Mouse (Mus musculus) midbrain, embryonic 11.5 days (tissue): Measurements from ENCODE around the gene Fam78a. TPM values are rescaled to one million over a fixed set of nuclear protein-coding genes. Genes with fewer than 3 reads are reported as not detected.
A peak's percentile ranks its signal among the peaks of the same experiment; 100 is the strongest.

ENCODE experiments used
- ATAC-seq: fragments of 200-750 bp; cut with Nextera tagmentation; 2 replicates; pipeline ENCODE4 v1.8.0; 2017; ENCODE audit warnings: moderate TSS enrichment, moderate library complexity; ENCODE audit not compliant: low FRiP score
- DNase-seq: peaks from one replicate; pipeline ENCODE4 v3.0.0; 2015; ENCODE audit warnings: low spot score; ENCODE audit errors: missing footprints
- H3K27ac ChIP-seq: fragments of 300-500 bp; sonication (generic); 2 replicates; pipeline ENCODE4 v1.5.1; 2014; ENCODE audit warnings: low read depth, low read length
- H3K27me3 ChIP-seq: fragments of 300-500 bp; sonication (generic); 2 replicates; pipeline ENCODE4 v1.6.1; 2014; ENCODE audit warnings: mild to moderate bottlenecking, low read length, moderate library complexity, mixed read lengths; ENCODE audit not compliant: control insufficient read depth, insufficient read depth
- H3K36me3 ChIP-seq: fragments of 300-500 bp; sonication (generic); 2 replicates; pipeline ENCODE4 v1.6.1; 2014; ENCODE audit warnings: mild to moderate bottlenecking, low read length, moderate library complexity, mixed read lengths; ENCODE audit not compliant: control insufficient read depth, insufficient read depth
- H3K4me1 ChIP-seq: fragments of 300-500 bp; sonication (generic); 2 replicates; pipeline ENCODE4 v1.6.1; 2014; ENCODE audit warnings: low read length; ENCODE audit not compliant: control insufficient read depth, insufficient read depth
- H3K4me2 ChIP-seq: fragments of 300-500 bp; sonication (generic); 2 replicates; pipeline ENCODE4 v1.6.1; 2014; ENCODE audit warnings: mild to moderate bottlenecking, moderate library complexity
- H3K4me3 ChIP-seq: fragments of 300-500 bp; sonication (generic); 2 replicates; pipeline ENCODE4 v1.5.1; 2014; ENCODE audit warnings: low read depth, low read length
- H3K9ac ChIP-seq: fragments of 300-500 bp; sonication (generic); 2 replicates; pipeline ENCODE4 v1.6.1; 2014; ENCODE audit warnings: low read length
- H3K9me3 ChIP-seq: fragments of 300-500 bp; sonication (generic); 2 replicates; pipeline ENCODE4 v1.6.1; 2016; ENCODE audit warnings: low read length; ENCODE audit not compliant: control insufficient read depth
- WGBS: fragments of 180-500 bp; shearing (Covaris S2); extraction: QIAGEN DNeasy Blood & Tissue Kit; methylation state at CpG from one replicate; pipeline ENCODE4 v1.1.7; 2014; 5-methylcytosine and 5-hydroxymethylcytosine counted together
- polyA plus RNA-seq: library from polyadenylated mRNA; unstranded; fragments of >200 nt; fragmentation: Nextera tagmentation; extraction: Ambion mirVana; gene quantifications from 2 replicates; pipeline ENCODE4 v1.2.1, GENCODE M21; 2014

The Fam78a gene
- polyA plus RNA-seq, 1 experiment from 2014 or later: 0.60 TPM

- Histone ChIP-seq H3K4me2 (no peak overlapping the region), H3K27ac (no peak overlapping the region), H3K27me3 (peaks cover 7% of the 10 kb centered on the region), H3K36me3 (no peaks in the 10 kb centered on the region), H3K4me3 (no peak overlapping the region), H3K9me3 (no peaks in the 10 kb centered on the region), H3K9ac (no peak overlapping the region), H3K4me1 (peaks cover 11% of the 10 kb centered on the region; the same call in 1 of the 2 replicates)
- DNase-seq: no peak
- no peak for ATAC-seq
- WGBS: 31% methylated on average over 5 of the region's 5 CpGs
Observed at GRCm38 (mm10) chr2:32058716-32059115, 25.9 kb downstream of the Fam78a start.

GRCm38 (mm10) chr2:32058241-32058640 is 26.4 kb downstream of the Fam78a start:
- no peak for DNase-seq

GRCm38 (mm10) chr2:32057794-32058193 is 26.9 kb downstream of the Fam78a start:
- no peak overlapping the region for H3K4me2 ChIP-seq
- H3K36me3 ChIP-seq: no peaks in the 10 kb centered on the region
- peaks cover 7% of the 10 kb centered on the region for H3K27me3 ChIP-seq
- 81% methylated on average over 4 of the region's 4 CpGs for WGBS
- DNase-seq (no peak), ATAC-seq (no peak)
- H3K4me3 ChIP-seq: no peak overlapping the region
- peaks cover 11% of the 10 kb centered on the region; the same call in 1 of the 2 replicates for H3K4me1 ChIP-seq
- H3K9ac ChIP-seq: no peak overlapping the region
- no peaks in the 10 kb centered on the region for H3K9me3 ChIP-seq
- H3K27ac ChIP-seq: no peak overlapping the region

More at GRCm38 (mm10) chr2:32058241-32058640, 26.4 kb downstream of the Fam78a start:
- H3K36me3 ChIP-seq: no peaks in the 10 kb centered on the region
- no peak overlapping the region for H3K27ac ChIP-seq
- peaks cover 11% of the 10 kb centered on the region; the same call in 1 of the 2 replicates for H3K4me1 ChIP-seq
- peaks cover 7% of the 10 kb centered on the region for H3K27me3 ChIP-seq
- no peaks in the 10 kb centered on the region for H3K9me3 ChIP-seq
- no peak overlapping the region for H3K9ac ChIP-seq
- H3K4me3 ChIP-seq: no peak overlapping the region
- H3K4me2 ChIP-seq: no peak overlapping the region
- ATAC-seq: no peak
- WGBS: 73% methylated on average over 9 of the region's 9 CpGs

- Histone ChIP-seq H3K9me3 (no peaks in the 10 kb centered on the region), H3K4me2 (no peak overlapping the region), H3K27ac (no peak overlapping the region), H3K9ac (no peak overlapping the region), H3K4me1 (peaks cover 11% of the 10 kb centered on the region; the same call in 1 of the 2 replicates), H3K36me3 (peaks cover 3% of the 10 kb centered on the region; the same call in 1 of the 2 replicates), H3K4me3 (no peak overlapping the region), H3K27me3 (peaks cover 7% of the 10 kb centered on the region)
- DNase-seq (no peak), ATAC-seq (no peak)
- 88% methylated on average over 2 of the region's 2 CpGs for WGBS
Observed at GRCm38 (mm10) chr2:32057360-32057759, 27.3 kb downstream of the Fam78a start.

GRCm38 (mm10) chr2:32056524-32056923 is 28.1 kb downstream of the Fam78a start:
- H3K4me1 ChIP-seq: peaks cover 11% of the 10 kb centered on the region; the same call in 1 of the 2 replicates
- peaks cover 7% of the 10 kb centered on the region for H3K27me3 ChIP-seq
- no peak for ATAC-seq
- no peak for DNase-seq
- H3K27ac ChIP-seq: no peak overlapping the region
- no peak overlapping the region for H3K9ac ChIP-seq
- no peaks in the 10 kb centered on the region for H3K9me3 ChIP-seq
- H3K4me3 ChIP-seq: no peak overlapping the region
- WGBS: 88% methylated on average over 10 of the region's 10 CpGs
- H3K4me2 ChIP-seq: no peak overlapping the region
- peaks cover 8% of the 10 kb centered on the region; the same call in 1 of the 2 replicates for H3K36me3 ChIP-seq

- H3K4me2 ChIP-seq: no peak overlapping the region
- H3K9me3 ChIP-seq: no peaks in the 10 kb centered on the region
- H3K4me3 ChIP-seq: no peak overlapping the region
- peaks cover 8% of the 10 kb centered on the region; the same call in 1 of the 2 replicates for H3K36me3 ChIP-seq
- peak; percentile 88 for DNase-seq
- WGBS: 37% methylated on average over 7 of the region's 7 CpGs
- H3K27me3 ChIP-seq: peaks cover 7% of the 10 kb centered on the region
- H3K4me1 ChIP-seq: peaks cover 11% of the 10 kb centered on the region; the same call in 1 of the 2 replicates
- H3K27ac ChIP-seq: no peak overlapping the region
- H3K9ac ChIP-seq: no peak overlapping the region
- ATAC-seq: peak; percentile 46; the same call in 1 of the 2 replicates
Observed at GRCm38 (mm10) chr2:32055357-32055965, 29.2 kb downstream of the Fam78a start.

- Histone ChIP-seq H3K9me3 (no peaks in the 10 kb centered on the region), H3K27me3 (no peaks in the 10 kb centered on the region; the same call in 1 of the 2 replicates), H3K27ac (no peak overlapping the region), H3K9ac (no peak overlapping the region), H3K4me2 (no peak overlapping the region), H3K4me3 (no peak overlapping the region), H3K4me1 (peaks cover 11% of the 10 kb centered on the region; the same call in 1 of the 2 replicates), H3K36me3 (peaks cover 11% of the 10 kb centered on the region; the same call in 1 of the 2 replicates)
- no peak for ATAC-seq
- no peak for DNase-seq
- 92% methylated on average over 7 of the region's 7 CpGs for WGBS
Observed at GRCm38 (mm10) chr2:32052418-32052817, 32.2 kb downstream of the Fam78a start.

- Histone ChIP-seq H3K27ac (no peak overlapping the region), H3K9me3 (no peaks in the 10 kb centered on the region), H3K4me3 (no peak overlapping the region), H3K9ac (no peak overlapping the region), H3K4me2 (no peak overlapping the region), H3K4me1 (peaks cover 11% of the 10 kb centered on the region; the same call in 1 of the 2 replicates), H3K27me3 (no peaks in the 10 kb centered on the region), H3K36me3 (peaks cover 11% of the 10 kb centered on the region; the same call in 1 of the 2 replicates)
- 88% methylated on average over 8 of the region's 8 CpGs for WGBS
- ATAC-seq (no peak), DNase-seq (no peak)
Observed at GRCm38 (mm10) chr2:32051791-32052190, 32.9 kb downstream of the Fam78a start.

- no peak for DNase-seq
Observed at GRCm38 (mm10) chr2:32047323-32047722, 37.3 kb downstream of the Fam78a start.

More at GRCm38 (mm10) chr2:32047323-32047722, 37.3 kb downstream of the Fam78a start:
- 97% methylated on average over 10 of the region's 10 CpGs for WGBS
- H3K9ac ChIP-seq: no peak overlapping the region
- no peak overlapping the region for H3K4me3 ChIP-seq
- H3K27ac ChIP-seq: no peak overlapping the region
- H3K4me1 ChIP-seq: no peaks in the 10 kb centered on the region
- no peak overlapping the region for H3K4me2 ChIP-seq
- ATAC-seq: no peak
- no peaks in the 10 kb centered on the region for H3K27me3 ChIP-seq
- H3K36me3 ChIP-seq: peaks cover 11% of the 10 kb centered on the region
- no peaks in the 10 kb centered on the region for H3K9me3 ChIP-seq
